Mouse (Mus musculus) ES-E14 (cell line): Measurements from ENCODE around the gene A930009A15Rik.

Experiments used
- CHD2 ChIP-seq: IDR thresholded peaks from 2 replicates; pipeline ENCODE4 v1.6.1; 2014; ENCODE audit warnings: mild to moderate bottlenecking, low read depth, low read length, inconsistent platforms
- HCFC1 ChIP-seq: IDR thresholded peaks from 2 replicates; pipeline ENCODE4 v1.6.1; 2012; ENCODE audit warnings: low read length, inconsistent platforms, borderline replicate concordance; ENCODE audit not compliant: insufficient read depth
- MAFK ChIP-seq: IDR thresholded peaks from 2 replicates; pipeline ENCODE4 v1.6.1; 2014; ENCODE audit warnings: mild to moderate bottlenecking, low read depth, low read length, inconsistent platforms; ENCODE audit not compliant: insufficient read depth
- ZC3H11A ChIP-seq: IDR thresholded peaks from 2 replicates; pipeline ENCODE4 v1.6.1; 2012; ENCODE audit warnings: low read depth, mild to moderate bottlenecking, inconsistent platforms, low read length, borderline replicate concordance
- ZNF384 ChIP-seq: IDR thresholded peaks from 2 replicates; pipeline ENCODE4 v1.6.1; 2012; ENCODE audit warnings: low read depth, low read length, inconsistent platforms

DNA sequence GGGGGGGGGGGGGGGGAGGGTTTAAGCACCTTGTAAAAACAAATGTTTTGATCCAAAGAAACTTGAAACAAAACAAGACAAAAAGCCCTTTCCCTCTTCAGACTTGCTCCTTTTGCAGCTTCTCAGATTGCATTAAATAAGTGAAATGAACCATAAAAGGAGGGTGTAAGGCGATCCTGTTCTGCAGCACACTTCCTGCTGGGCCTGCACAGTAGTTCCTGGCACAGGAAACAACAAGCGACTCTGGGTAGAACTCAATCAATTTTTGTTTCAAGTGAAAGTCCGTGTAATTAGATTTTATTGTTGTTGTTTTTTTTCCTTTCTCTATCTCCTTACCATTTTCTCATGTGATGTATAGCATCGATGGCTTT lies 48.7 kb upstream of the A930009A15Rik start:
- TF ChIP-seq HCFC1 (no peak), CHD2 (no peak), MAFK (no peak), ZC3H11A (no peak), ZNF384 (no peak)
